Mouse (Mus musculus): Measurements from ENCODE around the gene Gemin4.

Gene Gemin4

GRCm38 (mm10) chr11:76217390-76217800, at the start of gene Gemin4, which contains the start of gene Dbil5:
TSS of gene Gemin4 (minus strand) at chr11:76217664.
TSS of gene Dbil5 (plus strand) at chr11:76217608.
- DNase-seq (ENCODE audit: low spot score in 2 of 2): peak; percentile 95 to 99

GRCm38 (mm10) chr11:76262611-76263351, 45.3 kb upstream of the Gemin4 start:
- no peak for DNase-seq (ENCODE audit: low spot score in 2 of 2)

- no peak for DNase-seq (ENCODE audit: low spot score in 2 of 2)
Observed at GRCm38 (mm10) chr11:76261224-76261623, 43.8 kb upstream of the Gemin4 start.

GRCm38 (mm10) chr11:76260208-76261050, 43.0 kb upstream of the Gemin4 start:
- DNase-seq (ENCODE audit: low spot score in 2 of 2): no peak

GRCm38 (mm10) chr11:76258511-76258910, 41.0 kb upstream of the Gemin4 start:
- no peak for DNase-seq (ENCODE audit: low spot score in 2 of 2)

- no peak for DNase-seq (ENCODE audit: low spot score in 2 of 2)
Observed at GRCm38 (mm10) chr11:76257386-76257785, 39.9 kb upstream of the Gemin4 start.

GRCm38 (mm10) chr11:76256129-76256528, 38.7 kb upstream of the Gemin4 start:
- no peak for DNase-seq (ENCODE audit: low spot score in 2 of 2)

GRCm38 (mm10) chr11:76255431-76256001, 38.1 kb upstream of the Gemin4 start:
- DNase-seq (ENCODE audit: low spot score in 2 of 2): no peak

- DNase-seq (ENCODE audit: low spot score in 2 of 2): no peak
Observed at GRCm38 (mm10) chr11:76253918-76254264, 36.4 kb upstream of the Gemin4 start.

- peak; percentile 60 to 81 for DNase-seq (ENCODE audit: low spot score in 2 of 2)
Observed at GRCm38 (mm10) chr11:76253145-76253917, 35.9 kb upstream of the Gemin4 start.

- DNase-seq (ENCODE audit: low spot score in 2 of 2): no peak
Observed at GRCm38 (mm10) chr11:76252036-76252435, 34.6 kb upstream of the Gemin4 start.

- DNase-seq (ENCODE audit: low spot score in 2 of 2): no peak
Observed at GRCm38 (mm10) chr11:76247239-76247638, 29.8 kb upstream of the Gemin4 start.

- DNase-seq (ENCODE audit: low spot score in 2 of 2): no peak
Observed at GRCm38 (mm10) chr11:76246439-76246838, 29.0 kb upstream of the Gemin4 start.

- no peak for DNase-seq (ENCODE audit: low spot score in 2 of 2)
Observed at GRCm38 (mm10) chr11:76243811-76244546, 26.5 kb upstream of the Gemin4 start.

GRCm38 (mm10) chr11:76242901-76243810, 25.7 kb upstream of the Gemin4 start, which contains the start of the genes Mrm3 and Glod4:
TSS of gene Mrm3 (plus strand) at chr11:76243715.
TSS of gene Glod4 (minus strand) at chr11:76243725.
- peak; percentile 78 to 86 for DNase-seq (ENCODE audit: low spot score in 2 of 2)

GRCm38 (mm10) chr11:76239750-76240149, 22.3 kb upstream of the Gemin4 start:
- DNase-seq (ENCODE audit: low spot score in 2 of 2): no peak

- DNase-seq (ENCODE audit: low spot score in 2 of 2): no peak
Observed at GRCm38 (mm10) chr11:76236136-76236535, 18.7 kb upstream of the Gemin4 start.

GRCm38 (mm10) chr11:76225051-76225450, 7.6 kb upstream of the Gemin4 start:
- no peak for DNase-seq (ENCODE audit: low spot score in 2 of 2)

GRCm38 (mm10) chr11:76224631-76225030, 7.2 kb upstream of the Gemin4 start:
- DNase-seq (ENCODE audit: low spot score in 2 of 2): no peak
